In genomic region chr8:80856606-80857005, GRCm38 (mm10) we compare ENCODE assay signal across 7 mouse cellular contexts. TPM values are rescaled to one million over a fixed set of nuclear protein-coding genes. Genes with fewer than 3 reads are reported as not detected.
DNase-seq lines count a peak whose midpoint lies in the region; ATAC-seq and TF ChIP-seq lines count a peak whose summit lies in the region.

No protein-coding gene starts in this region.

- H3K27ac ChIP-seq in forebrain, embryonic 13.5 days = no peak overlapping the region; the same call in 1 of the 2 replicates
- peak overlapping the region; percentile 48 for H3K27ac ChIP-seq in lung, embryonic 14.5 days (ENCODE audit: low read depth)
- H3K27ac ChIP-seq in stomach, postnatal 0 days (replicated peaks) = no peak overlapping the region; the same call in 1 of the 2 replicates

- no peak for TF ChIP-seq POLR2A in lung, adult 2 months (IDR thresholded peaks at IDR 0.05; ENCODE audit: borderline replicate concordance, extremely low read depth, low read depth, low read length)

- TF ChIP-seq EP300 in stomach, postnatal 0 days (optimal IDR thresholded peaks at IDR 0.05) = no peak

- no peaks in the 10 kb centered on the region for H3K9me3 ChIP-seq in forebrain, embryonic 13.5 days (replicated peaks)
- no peaks in the 10 kb centered on the region for H3K9me3 ChIP-seq in lung, embryonic 14.5 days (ENCODE audit: low read depth, low read length)
- H3K9me3 ChIP-seq in stomach, postnatal 0 days (ENCODE audit: control insufficient read depth, low read length) = no peaks in the 10 kb centered on the region

- peaks cover 4% of the 10 kb centered on the region; the same call in 1 of the 2 replicates for H3K36me3 ChIP-seq in forebrain, embryonic 13.5 days (ENCODE audit: poor library complexity, severe bottlenecking)
- 0 out of 2 replicates have a peak, but pooled peaks cover 3% of the 10 kb centered on the region for H3K36me3 ChIP-seq in lung, embryonic 14.5 days (ENCODE audit: insufficient read depth)
- no peaks in the 10 kb centered on the region for H3K36me3 ChIP-seq in stomach, postnatal 0 days (ENCODE audit: control insufficient read depth, insufficient read depth, low read length)

- 42% methylated on average over 6 of the region's 6 CpGs for WGBS in lung, adult 2 months
- WGBS in forebrain, embryonic 13.5 days = 39% methylated on average over 6 of the region's 6 CpGs
- 69% methylated on average over 6 of the region's 6 CpGs for WGBS in lung, embryonic 14.5 days
- 56% methylated on average over 6 of the region's 6 CpGs for WGBS in stomach, postnatal 0 days

- H3K4me2 ChIP-seq in forebrain, embryonic 13.5 days = peak overlapping the region; percentile 36; the same call in 1 of the 2 replicates
- no peak overlapping the region for H3K4me2 ChIP-seq in lung, embryonic 14.5 days
- no peak overlapping the region for H3K4me2 ChIP-seq in stomach, postnatal 0 days (replicated peaks; ENCODE audit: low read depth)

- no peaks in the 10 kb centered on the region for H3K27me3 ChIP-seq in forebrain, embryonic 13.5 days
- no peaks in the 10 kb centered on the region for H3K27me3 ChIP-seq in lung, embryonic 14.5 days (ENCODE audit: insufficient read depth, low read length)
- H3K27me3 ChIP-seq in stomach, postnatal 0 days (ENCODE audit: control insufficient read depth, insufficient read depth, low read length) = no peaks in the 10 kb centered on the region

- no peak overlapping the region for H3K4me3 ChIP-seq in lung, adult 2 months (replicated peaks; ENCODE audit: extremely low read depth, low read depth, low read length)
- no peak overlapping the region for H3K4me3 ChIP-seq in forebrain, embryonic 13.5 days
- no peak overlapping the region for H3K4me3 ChIP-seq in lung, embryonic 14.5 days (ENCODE audit: low read depth, low read length)
- no peak overlapping the region for H3K4me3 ChIP-seq in stomach, postnatal 0 days (ENCODE audit: low read depth, low read length)

- TF ChIP-seq CTCF in lung, adult 2 months (IDR thresholded peaks at IDR 0.05; ENCODE audit: insufficient read depth, low read length) = no peak
- no peak for TF ChIP-seq CTCF in lung, embryonic 14.5 days (IDR thresholded peaks at IDR 0.05; ENCODE audit: low read depth)
- TF ChIP-seq CTCF in stomach, postnatal 0 days (IDR thresholded peaks at IDR 0.05; ENCODE audit: low read depth) = no peak

- peak; percentile 85 for ATAC-seq in forebrain, embryonic 13.5 days
- peak; percentile 50; the same call in 1 of the 2 replicates for ATAC-seq in lung, embryonic 14.5 days (ENCODE audit: insufficient read depth)
- 0 out of 2 replicates have a peak, but pooled peaks have one; percentile 6 for ATAC-seq in stomach, postnatal 0 days (ENCODE audit: low FRiP score, low TSS enrichment)

- DNase-seq in lung, adult 18-20 months = peak; percentile 67 to 69
- DNase-seq in lung, adult 2 months = no peak
- DNase-seq in kidney, adult 8-10 months = peak; percentile 80 to 85
- DNase-seq in lung, embryonic 14.5 days = peak; percentile 77
- peak; percentile 45 for DNase-seq in stomach, postnatal 0 days (ENCODE audit: low spot score)
- DNase-seq in B cell, adult 2 months = no peak

- no peak overlapping the region for H3K9ac ChIP-seq in forebrain, embryonic 13.5 days
- H3K9ac ChIP-seq in lung, embryonic 14.5 days = no peak overlapping the region
- H3K9ac ChIP-seq in stomach, postnatal 0 days (ENCODE audit: low read length) = no peak overlapping the region

- H3K4me1 ChIP-seq in lung, adult 2 months (ENCODE audit: control insufficient read depth, insufficient read depth, low read length) = peaks cover 15% of the 10 kb centered on the region
- H3K4me1 ChIP-seq in forebrain, embryonic 13.5 days = peaks cover 37% of the 10 kb centered on the region
- peaks cover 8% of the 10 kb centered on the region for H3K4me1 ChIP-seq in lung, embryonic 14.5 days (ENCODE audit: insufficient read depth)
- peaks cover 4% of the 10 kb centered on the region for H3K4me1 ChIP-seq in stomach, postnatal 0 days (replicated peaks; ENCODE audit: control insufficient read depth, insufficient read depth)

RNA-seq across cellular contexts. Expression of gene Gab1, which starts 23.7 kb away (rescaled TPM):
- 36.2 and 49.5 TPM in 2 replicates for polyA plus RNA-seq in lung, adult 2 months (2012; rRNA removed)
- polyA plus RNA-seq in forebrain, embryonic 13.5 days (2015; fragmentation: Nextera tagmentation; extraction: Ambion mirVana) = 10.8 TPM in 2 replicates
- polyA plus RNA-seq in lung, embryonic 14.5 days (2014; fragmentation: Nextera tagmentation; extraction: Ambion mirVana) = 36.2 and 37.8 TPM in 2 replicates
- 7.3 and 8.3 TPM in 2 replicates for polyA plus RNA-seq in stomach, postnatal 0 days (2015; fragmentation: Nextera tagmentation; extraction: Ambion mirVana)

Comparison
In these comparisons a context has a peak if more than half of its experiments do, and no peak if none do; other contexts are left out.
1. DNase-seq: peak in lung, adult 18-20 months (2 of 2), kidney, adult 8-10 months (2 of 2), lung, embryonic 14.5 days (single experiment) and stomach, postnatal 0 days (single experiment); none in lung, adult 2 months (single experiment) and B cell, adult 2 months (0 of 2).
2. ATAC-seq: peak in every context shown above with its lines; median percentile 85 in forebrain, embryonic 13.5 days; 50 in lung, embryonic 14.5 days; 6 in stomach, postnatal 0 days.